Mouse (Mus musculus) stomach, embryonic 15.5 days (tissue): ENCODE data around the gene Parp6. TPM values are rescaled to one million over a fixed set of nuclear protein-coding genes. Genes with fewer than 3 reads are reported as not detected.

Source experiments
- ATAC-seq: fragments of 200-750 bp; cut with Nextera tagmentation; 2 replicates; pipeline ENCODE4 v1.8.0; 2017; ENCODE audit warnings: low read depth, moderate number of reproducible peaks, moderate TSS enrichment; ENCODE audit not compliant: insufficient read depth, low FRiP score
- H3K27ac ChIP-seq: fragments of 300-500 bp; sonication (generic); 2 replicates; pipeline ENCODE4 v1.5.1; 2015; ENCODE audit warnings: mild to moderate bottlenecking, inconsistent platforms
- H3K27me3 ChIP-seq: fragments of 300-500 bp; sonication (generic); replicated peaks from 2 replicates; pipeline ENCODE4 v1.6.1; 2015; ENCODE audit warnings: inconsistent platforms
- H3K36me3 ChIP-seq: fragments of 300-500 bp; sonication (generic); 2 replicates; pipeline ENCODE4 v1.6.1; 2015; ENCODE audit warnings: inconsistent platforms
- H3K4me1 ChIP-seq: fragments of 300-500 bp; sonication (generic); 2 replicates; pipeline ENCODE4 v1.6.1; 2015; ENCODE audit warnings: inconsistent platforms
- H3K4me2 ChIP-seq: fragments of 300-500 bp; sonication (generic); 2 replicates; pipeline ENCODE4 v1.6.1; 2015; ENCODE audit warnings: mild to moderate bottlenecking, inconsistent platforms
- H3K4me3 ChIP-seq: fragments of 300-500 bp; sonication (generic); replicated peaks from 2 replicates; pipeline ENCODE4 v1.5.1; 2015; ENCODE audit warnings: inconsistent platforms
- H3K9ac ChIP-seq: fragments of 300-500 bp; sonication (generic); 2 replicates; pipeline ENCODE4 v1.6.1; 2015; ENCODE audit warnings: inconsistent platforms
- H3K9me3 ChIP-seq: fragments of 300-500 bp; sonication (generic); 2 replicates; pipeline ENCODE4 v1.6.1; 2016; ENCODE audit warnings: inconsistent platforms
- WGBS: fragments of 180-500 bp; shearing (Covaris S2); methylation state at CpG from one replicate; pipeline ENCODE4 v1.1.7; 2015; 5-methylcytosine and 5-hydroxymethylcytosine counted together
- polyA plus RNA-seq: library from polyadenylated mRNA; unstranded; fragments of >200 nt; fragmentation: Nextera tagmentation; extraction: Ambion mirVana; gene quantifications from 2 replicates; pipeline ENCODE4 v1.2.1, GENCODE M21; 2015

The Parp6 gene
- polyA plus RNA-seq, 1 experiment from 2014 or later: 26.3 TPM

GRCm38 (mm10) chr9:59692145-59692544 lies 75.1 kb downstream of the Parp6 start:
- 43% methylated on average over 9 of the region's 9 CpGs for WGBS

GRCm38 (mm10) chr9:59694571-59695450 lies 77.7 kb downstream of the Parp6 start:
- no peak overlapping the region for H3K4me2 ChIP-seq
- no peak overlapping the region for H3K4me3 ChIP-seq
- H3K9me3 ChIP-seq: no peaks in the 10 kb centered on the region
- H3K9ac ChIP-seq: no peak overlapping the region
- 31% methylated on average over 16 of the region's 16 CpGs for WGBS
- peak overlapping the region; percentile 27; the same call in 1 of the 2 replicates for H3K27ac ChIP-seq
- no peaks in the 10 kb centered on the region for H3K27me3 ChIP-seq
- H3K4me1 ChIP-seq: peaks cover 19% of the 10 kb centered on the region
- H3K36me3 ChIP-seq: no peaks in the 10 kb centered on the region
- no peak for ATAC-seq

More at GRCm38 (mm10) chr9:59692145-59692544, 75.1 kb downstream of the Parp6 start:
- H3K27me3 ChIP-seq: no peaks in the 10 kb centered on the region
- H3K9me3 ChIP-seq: no peaks in the 10 kb centered on the region
- peaks cover 19% of the 10 kb centered on the region for H3K4me1 ChIP-seq
- H3K36me3 ChIP-seq: no peaks in the 10 kb centered on the region
- H3K27ac ChIP-seq: peak overlapping the region; percentile 65
- ATAC-seq: peak; percentile 23; the same call in 1 of the 2 replicates
- H3K4me2 ChIP-seq: peak overlapping the region; percentile 70
- H3K4me3 ChIP-seq: peak overlapping the region; percentile 35
- no peak overlapping the region for H3K9ac ChIP-seq

- no peaks in the 10 kb centered on the region for H3K9me3 ChIP-seq
- H3K4me2 ChIP-seq: no peak overlapping the region
- no peaks in the 10 kb centered on the region for H3K27me3 ChIP-seq
- peak overlapping the region; percentile 27; the same call in 1 of the 2 replicates for H3K27ac ChIP-seq
- peaks cover 19% of the 10 kb centered on the region for H3K4me1 ChIP-seq
- H3K9ac ChIP-seq: no peak overlapping the region
- H3K36me3 ChIP-seq: no peaks in the 10 kb centered on the region
- 28% methylated on average over 3 of the region's 3 CpGs for WGBS
- ATAC-seq: no peak
- no peak overlapping the region for H3K4me3 ChIP-seq
These were observed 78.3 kb downstream of the Parp6 start for GRCm38 (mm10) chr9:59695451-59695813.

- WGBS: 64% methylated on average over 3 of the region's 3 CpGs
- ATAC-seq: no peak
These were observed 79.3 kb downstream of the Parp6 start for GRCm38 (mm10) chr9:59696381-59696780.

More at GRCm38 (mm10) chr9:59696381-59696780, 79.3 kb downstream of the Parp6 start:
- Histone ChIP-seq H3K27ac (no peak overlapping the region), H3K4me2 (no peak overlapping the region), H3K9ac (no peak overlapping the region), H3K27me3 (no peaks in the 10 kb centered on the region), H3K4me1 (peaks cover 19% of the 10 kb centered on the region), H3K9me3 (no peaks in the 10 kb centered on the region), H3K4me3 (no peak overlapping the region), H3K36me3 (no peaks in the 10 kb centered on the region)

Other genes with a start within 250 kb of the Parp6 start
- gene Arih1, start 130.7 kb upstream of the Parp6 start, polyA plus RNA-seq: 12.7 and 15.7 TPM in 2 replicates
- 75.4 and 77.4 TPM in 2 replicates for gene Hexa, start 77.7 kb upstream of the Parp6 start, polyA plus RNA-seq
- not detected in 2 replicates for gene Tmem202, start 77.4 kb upstream of the Parp6 start, polyA plus RNA-seq
- 3.4 and 4.5 TPM in 2 replicates for gene Celf6, start 39.4 kb upstream of the Parp6 start, polyA plus RNA-seq
- gene Pkm, start 39.1 kb downstream of the Parp6 start, polyA plus RNA-seq: 989 and 1,080 TPM in 2 replicates
- gene Gramd2, start 62.9 kb downstream of the Parp6 start, polyA plus RNA-seq: 1.5 TPM in 2 replicates
- gene Senp8, start 133.4 kb downstream of the Parp6 start, polyA plus RNA-seq: 10.0 and 10.5 TPM in 2 replicates
- gene Myo9a, start 133.6 kb downstream of the Parp6 start, polyA plus RNA-seq: 14.1 and 14.7 TPM in 2 replicates